Mouse (Mus musculus) kidney, adult 2 months (tissue): ENCODE results near the gene Prpf40a.

Experiments
- CTCF ChIP-seq: fragments of 200-500 bp; conservative IDR thresholded peaks from 2 replicates; pipeline ENCODE4 v1.5.1; 2011; ENCODE audit warnings: low read depth, mild to moderate bottlenecking, control low read depth, low read length, moderate library complexity, mixed read lengths; ENCODE audit not compliant: insufficient read depth, insufficient read length
- POLR2A ChIP-seq: fragments of 200-500 bp; IDR thresholded peaks from one replicate; pipeline ENCODE4 v1.6.1; 2011; ENCODE audit warnings: low read depth, low read length, control low read depth

DNA sequence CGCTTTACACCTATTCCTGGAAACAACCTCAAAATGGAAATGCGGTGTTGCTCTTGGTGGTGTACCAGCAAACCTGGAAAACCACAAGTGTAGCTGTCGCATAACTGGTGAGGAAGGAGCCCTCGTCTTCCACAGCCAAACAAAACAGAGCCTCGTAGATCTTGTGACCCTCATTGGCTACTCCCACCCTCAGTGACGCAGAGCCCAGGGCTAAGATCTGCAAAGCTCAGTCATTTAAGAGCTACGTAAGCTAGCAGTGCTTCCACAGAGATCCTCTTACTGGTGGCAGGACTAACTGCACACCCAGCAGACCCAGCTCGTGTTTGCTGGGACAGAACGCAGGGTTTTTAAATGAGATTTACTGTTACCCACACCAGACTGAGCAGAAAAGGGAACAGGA, 96.1 kb downstream of the Prpf40a start:
- no peak for TF ChIP-seq POLR2A
- no peak for TF ChIP-seq CTCF
